ENCODE assay signal across 9 mouse cellular contexts in the genomic region with DNA sequence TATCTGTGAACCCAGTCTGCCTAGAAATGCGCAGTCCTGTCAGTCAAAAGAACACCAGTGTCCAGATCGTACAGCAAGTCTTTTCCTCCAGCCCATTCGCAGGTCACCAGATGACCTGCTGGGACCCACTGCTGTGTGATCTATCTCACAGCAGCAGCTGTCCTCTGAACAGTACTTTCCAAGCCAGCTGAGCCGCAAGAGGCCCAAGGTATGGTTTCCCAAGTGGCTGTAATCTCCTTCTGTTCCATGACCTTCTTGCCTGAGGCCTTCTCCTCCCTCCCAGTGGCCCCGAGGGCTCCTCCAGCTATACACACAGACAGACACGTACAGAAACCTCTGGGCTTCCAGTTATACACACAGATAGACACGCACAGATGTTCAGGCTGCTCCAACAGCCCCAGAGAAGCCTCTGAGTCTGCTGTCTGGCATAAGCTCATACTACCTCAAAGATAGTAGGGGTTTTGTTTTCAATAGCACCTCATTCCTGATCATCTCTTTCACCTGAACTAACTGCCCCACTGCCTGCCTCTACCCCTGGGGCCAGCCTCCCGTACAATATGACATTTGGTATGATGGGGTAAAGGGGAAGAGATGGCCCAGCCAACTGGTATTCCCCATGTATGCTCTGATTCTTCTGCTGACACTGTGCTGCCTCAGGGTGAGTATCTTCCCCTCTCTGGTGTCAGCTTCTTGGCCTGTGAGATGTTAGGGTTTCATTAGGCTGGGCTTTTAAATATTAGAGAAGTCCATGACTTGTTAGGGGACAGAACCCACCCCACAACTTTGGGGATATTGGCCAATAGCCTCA. TPM values are rescaled to one million over a fixed set of nuclear protein-coding genes. Genes with fewer than 3 reads are reported as not detected.
DNase-seq lines count a peak whose midpoint lies in the region; ATAC-seq and TF ChIP-seq lines count a peak whose summit lies in the region.
"Had no signal": no experiment of that assay in that cellular context is flagged by ENCODE, and none has a peak within 500 bp of the region (broad histone marks: within the 10 kb centered on the region; RNA-seq: fewer than 3 reads in every experiment).

No protein-coding gene starts in this region.

- TF ChIP-seq CTCF in intestine, postnatal 0 days (IDR thresholded peaks at IDR 0.05; ENCODE audit: low read depth): no peak

- no peaks in the 10 kb centered on the region for H3K9me3 ChIP-seq in heart, embryonic 12.5 days (replicated peaks)
- H3K9me3 ChIP-seq in intestine, postnatal 0 days (ENCODE audit: control insufficient read depth): no peaks in the 10 kb centered on the region

- DNase-seq in heart, adult 8-10 months (ENCODE audit: low spot score): no peak
- peak; percentile 24 for DNase-seq in embryo, embryonic 10.5 days (ENCODE audit: low spot score)
- DNase-seq in neural tube, embryonic 10.5 days (ENCODE audit: extremely low spot score, low spot score): peak; percentile 34
- DNase-seq in natural killer cell, adult 2 months (ENCODE audit: low spot score in 2 of 2): no peak
- no peak for DNase-seq in urinary bladder, postnatal 10 days (ENCODE audit: low spot score)
- no peak for DNase-seq in right cerebral cortex, adult 2 months (ENCODE audit: low spot score in 2 of 2)
- DNase-seq: kidney, postnatal 36 days had no signal

- H3K9ac ChIP-seq in heart, embryonic 12.5 days: peak overlapping the region; percentile 29; the same call in 1 of the 2 replicates
- no peak overlapping the region for H3K9ac ChIP-seq in intestine, postnatal 0 days (ENCODE audit: low read depth, low read length)

- no peak overlapping the region for H3K4me2 ChIP-seq in heart, embryonic 12.5 days
- H3K4me2 ChIP-seq in intestine, postnatal 0 days (replicated peaks; ENCODE audit: low read depth): 0 out of 2 replicates have a peak overlapping the region, but pooled peaks have one; percentile 14

- peaks cover 17% of the 10 kb centered on the region for H3K4me1 ChIP-seq in heart, embryonic 12.5 days (replicated peaks)
- peaks cover 12% of the 10 kb centered on the region for H3K4me1 ChIP-seq in intestine, postnatal 0 days (replicated peaks; ENCODE audit: control insufficient read depth, insufficient read depth, low read length)

- no peak for ATAC-seq in heart, embryonic 12.5 days (ENCODE audit: insufficient number of reproducible peaks, low FRiP score)
- ATAC-seq in intestine, postnatal 0 days: peak; percentile 25

- 40% methylated on average over 8 of the region's 8 CpGs for WGBS in heart, embryonic 12.5 days
- WGBS in intestine, postnatal 0 days: 28% methylated on average over 8 of the region's 8 CpGs

- no peak overlapping the region for H3K4me3 ChIP-seq in heart, embryonic 12.5 days
- H3K4me3 ChIP-seq in intestine, postnatal 0 days (ENCODE audit: low read depth, low read length): no peak overlapping the region

- H3K36me3 ChIP-seq in heart, embryonic 12.5 days: peaks cover 84% of the 10 kb centered on the region
- peaks cover 52% of the 10 kb centered on the region for H3K36me3 ChIP-seq in intestine, postnatal 0 days (ENCODE audit: control insufficient read depth, insufficient read depth)

- peak overlapping the region; percentile 48; the same call in 1 of the 2 replicates for H3K27ac ChIP-seq in heart, embryonic 12.5 days (ENCODE audit: poor library complexity, severe bottlenecking)
- H3K27ac ChIP-seq in intestine, postnatal 0 days (ENCODE audit: low read depth, low read length): peak overlapping the region; percentile 85

- no peaks in the 10 kb centered on the region for H3K27me3 ChIP-seq in heart, embryonic 12.5 days (replicated peaks)
- no peaks in the 10 kb centered on the region for H3K27me3 ChIP-seq in intestine, postnatal 0 days (replicated peaks; ENCODE audit: control insufficient read depth, insufficient read depth, low read length)

RNA-seq across cellular contexts. Expression of a gene that starts 19.6 kb away (rescaled TPM):
- 40.7 and 45.2 TPM in 2 replicates for polyA plus RNA-seq in heart, embryonic 12.5 days (2016; fragmentation: Nextera tagmentation; extraction: Ambion mirVana)
- 10 to 100 TPM; 34.9 to 43.8 (median 37.4) TPM for total RNA-seq in heart, adult 8-10 months (2022)
- 4.7 and 4.8 TPM in 2 replicates for polyA plus RNA-seq in intestine, postnatal 0 days (2015; fragmentation: Nextera tagmentation; extraction: Ambion mirVana)

RNA-seq across cellular contexts. Expression of a gene that starts 40.6 kb away (rescaled TPM):
- 64.2 and 66.7 TPM in 2 replicates for polyA plus RNA-seq in heart, embryonic 12.5 days (2016; fragmentation: Nextera tagmentation; extraction: Ambion mirVana)
- total RNA-seq in heart, adult 8-10 months (2022): 1 to 10 TPM; 4.6 to 6.0 (median 5.1) TPM
- polyA plus RNA-seq in intestine, postnatal 0 days (2015; fragmentation: Nextera tagmentation; extraction: Ambion mirVana): 46.8 and 54.2 TPM in 2 replicates

RNA-seq across cellular contexts. Expression of a gene that starts 59.5 kb away (rescaled TPM):
- polyA plus RNA-seq in heart, embryonic 12.5 days (2016; fragmentation: Nextera tagmentation; extraction: Ambion mirVana): 38.0 and 39.7 TPM in 2 replicates
- 1 to 10 TPM; 6.3 to 8.1 (median 7.5) TPM for total RNA-seq in heart, adult 8-10 months (2022)
- 63.6 and 65.8 TPM in 2 replicates for polyA plus RNA-seq in intestine, postnatal 0 days (2015; fragmentation: Nextera tagmentation; extraction: Ambion mirVana)

RNA-seq across cellular contexts. Expression of a gene that starts 59.6 kb away (rescaled TPM):
- 0.32 and 0.34 TPM in 2 replicates for polyA plus RNA-seq in heart, embryonic 12.5 days (2016; fragmentation: Nextera tagmentation; extraction: Ambion mirVana)
- under 1 TPM in 2 of 4 experiments, not detected in 2; 0.14 to 0.65 TPM for total RNA-seq in heart, adult 8-10 months (2022)
- polyA plus RNA-seq in intestine, postnatal 0 days (2015; fragmentation: Nextera tagmentation; extraction: Ambion mirVana): 0.61 and 0.89 TPM in 2 replicates

Comparison
In these comparisons a context has a peak if more than half of its experiments do, and no peak if none do; other contexts are left out.
1. DNase-seq: peak in embryo, embryonic 10.5 days (single experiment) and neural tube, embryonic 10.5 days (single experiment); none in heart, adult 8-10 months (single experiment), natural killer cell, adult 2 months (0 of 2), urinary bladder, postnatal 10 days (single experiment) and right cerebral cortex, adult 2 months (0 of 2).